Mouse (Mus musculus) bone marrow, adult 2 months (tissue): ENCODE measurements around the gene Enkd1. TPM values are rescaled to one million over a fixed set of nuclear protein-coding genes. Genes with fewer than 3 reads are reported as not detected.

ENCODE experiments used
- H3K27ac ChIP-seq: fragments of 200-500 bp; 2 replicates; pipeline ENCODE4 v1.5.1; 2012; ENCODE audit warnings: low read depth, mild to moderate bottlenecking, control low read depth, inconsistent platforms, low read length; ENCODE audit not compliant: control insufficient read depth, poor library complexity, insufficient read depth
- H3K4me1 ChIP-seq: fragments of 200-500 bp; 2 replicates; pipeline ENCODE4 v1.6.1; 2011; ENCODE audit warnings: low read length; ENCODE audit not compliant: control insufficient read depth, insufficient read depth
- H3K4me3 ChIP-seq: fragments of 200-500 bp; replicated peaks from 2 replicates; pipeline ENCODE3; 2011; ENCODE audit warnings: mild to moderate bottlenecking, low read depth, low read length, control low read depth; ENCODE audit not compliant: control insufficient read depth
- CTCF ChIP-seq: fragments of 200-500 bp; IDR thresholded peaks from 2 replicates; pipeline ENCODE4 v1.5.1; 2011; ENCODE audit warnings: low read length, control low read depth; ENCODE audit not compliant: control insufficient read depth, insufficient read depth
- POLR2A ChIP-seq: fragments of 200-500 bp; IDR thresholded peaks from 2 replicates; pipeline ENCODE4 v1.6.1; 2011; ENCODE audit warnings: low read depth, mild to moderate bottlenecking, control low read depth, low read length, borderline replicate concordance; ENCODE audit not compliant: control insufficient read depth
- WGBS: fragments of 180-500 bp; shearing (Covaris S2); methylation state at CpG from one replicate; pipeline ENCODE4 v1.1.7; 2018; 5-methylcytosine and 5-hydroxymethylcytosine counted together
- polyA plus RNA-seq: library from polyadenylated mRNA; stranded (reverse); fragments of >200 nt; gene quantifications from 2 replicates; pipeline ENCODE4 v1.2.4, GENCODE M21; 2011; ENCODE audit warnings: low replicate concordance; ENCODE audit not compliant: missing spikeins, insufficient read depth, insufficient read length

Enkd1 gene
- polyA plus RNA-seq, 1 experiment, result 18.9 TPM

DNA sequence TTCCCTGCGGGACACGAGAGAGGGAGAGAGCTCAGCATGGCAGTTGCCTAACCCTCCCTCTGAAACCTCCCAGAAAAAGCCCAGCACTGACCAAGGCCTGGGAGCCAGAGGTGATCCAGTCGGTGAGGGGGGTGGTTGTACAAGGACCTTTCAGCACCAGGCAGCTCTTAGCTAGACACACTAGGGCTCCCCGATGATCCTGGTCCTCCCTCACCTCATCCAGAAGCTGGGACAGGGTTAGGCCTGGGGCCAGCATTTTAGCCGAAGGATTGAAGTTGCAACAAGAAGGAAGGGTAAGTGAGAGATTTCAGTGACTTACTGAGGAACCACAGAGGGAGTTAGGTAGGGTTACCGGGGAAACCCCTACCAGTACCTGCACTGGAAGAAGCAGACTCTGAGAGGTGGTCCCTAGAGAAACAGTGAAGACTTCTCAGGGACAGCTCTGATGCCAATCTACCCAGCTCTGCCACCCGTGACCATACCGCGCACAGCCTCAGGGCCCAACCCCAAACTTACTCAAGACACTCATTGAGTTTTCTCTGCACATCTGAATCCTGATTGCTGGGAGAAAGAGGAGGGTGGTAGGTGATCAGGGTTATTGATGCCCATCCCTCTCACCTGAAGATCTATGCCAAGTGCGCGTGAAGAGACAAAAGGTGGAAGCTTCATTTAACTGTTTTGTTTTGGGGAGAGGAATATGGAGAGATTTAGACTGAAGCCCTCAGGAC lies 8.4 kb downstream of the Enkd1 start:
- peaks cover 1% of the 10 kb centered on the region; the same call in 1 of the 2 replicates for H3K4me1 ChIP-seq
- WGBS, result 86% methylated on average over 11 of the region's 11 CpGs
- TF ChIP-seq POLR2A, result no peak
- no peak for TF ChIP-seq CTCF
- H3K27ac ChIP-seq, result no peak overlapping the region
- no peak overlapping the region for H3K4me3 ChIP-seq

DNA sequence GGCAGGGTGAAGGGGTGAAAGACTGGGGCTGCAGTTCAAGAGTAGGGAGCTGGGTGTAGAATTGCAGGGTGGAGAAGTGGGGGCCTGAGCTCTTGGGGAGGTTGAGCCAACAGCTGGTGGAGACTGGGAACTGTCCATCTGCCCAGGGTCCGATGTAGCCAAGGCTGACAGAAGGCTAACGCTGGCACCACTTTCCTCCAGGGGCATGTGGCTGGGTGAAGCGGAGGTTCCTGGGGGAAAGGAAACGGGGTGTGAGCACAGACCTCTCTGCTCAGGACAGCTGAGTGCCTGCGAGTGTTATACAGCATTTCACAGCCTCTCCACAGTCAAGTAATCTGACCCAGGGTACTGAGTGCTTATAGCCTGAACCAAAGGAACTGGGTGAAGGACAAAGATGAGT lies 9.3 kb downstream of the Enkd1 start:
- no peak for TF ChIP-seq POLR2A
- no peak for TF ChIP-seq CTCF
- Histone ChIP-seq H3K4me3 (no peak overlapping the region), H3K4me1 (peaks cover 1% of the 10 kb centered on the region; the same call in 1 of the 2 replicates), H3K27ac (no peak overlapping the region)
- WGBS, result 88% methylated on average over 5 of the region's 5 CpGs

DNA sequence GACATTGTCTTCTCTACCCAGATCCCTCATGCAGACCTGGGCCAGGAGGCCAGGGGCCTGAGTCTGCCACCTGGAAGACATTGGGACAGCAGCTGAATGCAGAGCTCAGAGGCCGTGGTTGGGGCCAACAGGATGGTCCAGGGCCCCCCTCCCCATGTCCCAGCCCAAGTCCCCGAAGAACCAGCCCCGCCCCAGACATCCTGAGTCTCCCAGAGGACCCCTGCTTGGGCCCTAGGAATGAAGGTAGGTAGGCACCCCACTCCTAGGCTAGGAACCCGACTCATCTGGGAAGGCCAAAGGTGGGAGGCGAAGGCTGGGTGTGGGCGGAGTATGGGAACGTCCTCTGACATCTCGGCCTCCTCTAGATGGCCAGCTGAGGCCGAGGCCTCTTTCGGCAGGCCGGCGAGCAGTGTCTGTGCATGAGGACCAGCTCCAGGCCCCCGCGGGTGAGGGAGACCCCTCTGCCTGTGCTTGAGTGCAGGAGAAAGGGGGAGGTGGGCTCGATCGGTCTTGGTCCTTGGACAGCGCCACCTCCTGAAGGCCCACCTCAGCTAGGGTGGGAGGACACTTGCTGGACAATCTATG lies 10.7 kb downstream of the Enkd1 start:
- H3K4me3 ChIP-seq, result no peak overlapping the region
- no peak overlapping the region for H3K27ac ChIP-seq
- TF ChIP-seq POLR2A (no peak), CTCF (no peak)
- 89% methylated on average over 17 of the region's 17 CpGs for WGBS
- peaks cover 1% of the 10 kb centered on the region; the same call in 1 of the 2 replicates for H3K4me1 ChIP-seq

DNA sequence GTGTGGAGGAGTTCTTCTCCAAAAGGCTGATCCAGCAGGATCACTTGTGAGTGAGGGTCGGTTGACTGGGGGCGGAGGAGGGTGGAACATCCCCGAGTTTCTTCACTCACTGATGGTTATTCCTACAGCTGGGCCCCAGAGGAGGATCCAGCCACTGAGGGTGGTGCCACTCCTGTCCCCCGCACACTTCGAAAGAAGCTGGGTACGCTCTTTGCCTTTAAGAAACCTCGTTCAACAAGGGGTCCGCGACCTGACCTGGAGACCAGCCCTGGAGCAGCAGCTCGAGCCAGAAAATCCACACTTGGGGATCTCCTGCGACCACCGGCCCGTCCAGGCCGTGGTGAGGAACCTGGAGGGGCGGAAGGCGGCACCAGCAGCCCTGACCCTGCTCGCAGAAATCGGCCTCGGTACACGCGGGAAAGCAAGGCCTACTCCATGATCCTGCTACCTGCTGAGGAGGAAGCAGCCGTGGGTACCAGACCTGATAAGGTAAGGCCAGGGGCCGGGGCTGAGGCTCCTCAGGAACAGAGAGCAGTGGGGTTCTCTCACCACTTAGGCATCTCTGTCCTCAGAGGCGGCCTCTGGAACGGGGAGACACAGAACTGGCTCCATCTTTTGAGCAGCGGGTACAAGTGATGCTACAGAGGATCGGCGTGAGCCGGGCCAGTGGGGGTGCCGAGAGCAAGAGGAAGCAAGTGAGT lies 12.8 kb downstream of the Enkd1 start:
- TF ChIP-seq POLR2A, result no peak
- TF ChIP-seq CTCF, result no peak
- 85% methylated on average over 30 of the region's 30 CpGs for whole genome bisulfite sequencing
- H3K27ac ChIP-seq, result no peak overlapping the region
- no peak overlapping the region for H3K4me3 ChIP-seq
- H3K4me1 ChIP-seq, result no peaks in the 10 kb centered on the region

DNA sequence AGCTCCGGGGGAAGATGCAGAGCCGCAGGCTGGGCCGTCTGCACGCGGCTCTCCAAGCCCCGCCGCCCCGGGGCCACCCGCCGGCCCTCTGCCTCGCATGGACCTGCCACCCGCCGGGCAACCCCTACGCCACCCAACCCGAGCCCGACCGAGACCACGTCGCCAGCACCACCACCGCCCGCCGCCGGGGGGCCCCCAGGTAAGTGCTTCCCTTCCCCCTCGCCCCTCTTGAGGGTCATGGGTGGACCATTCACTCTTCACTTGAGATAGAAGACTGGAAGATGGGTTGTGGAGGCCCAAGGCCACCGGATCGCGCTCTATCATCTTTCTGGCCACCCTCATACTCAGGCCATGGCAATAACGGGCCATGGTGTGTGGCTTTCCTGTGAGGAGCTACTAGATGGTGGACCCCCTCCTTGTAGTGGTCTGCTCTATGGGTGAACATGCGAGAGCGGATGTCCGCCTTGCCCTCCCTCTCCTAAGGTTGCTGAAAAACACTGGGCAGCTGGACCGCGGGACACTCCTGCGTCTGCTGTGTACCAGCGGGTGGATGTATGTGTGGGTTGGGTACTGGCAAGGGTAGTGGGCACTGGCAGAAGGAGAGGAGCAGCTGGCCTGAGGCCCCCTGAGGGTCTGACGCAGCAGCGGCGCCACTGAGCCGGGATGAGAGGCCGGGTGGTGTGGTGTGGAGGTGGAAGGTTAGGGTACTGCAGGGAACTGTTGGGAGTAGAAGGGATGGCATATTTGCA lies 13.8 kb downstream of the Enkd1 start:
- TF ChIP-seq CTCF, result no peak
- TF ChIP-seq POLR2A, result no peak
- no peak overlapping the region for H3K4me3 ChIP-seq

DNA sequence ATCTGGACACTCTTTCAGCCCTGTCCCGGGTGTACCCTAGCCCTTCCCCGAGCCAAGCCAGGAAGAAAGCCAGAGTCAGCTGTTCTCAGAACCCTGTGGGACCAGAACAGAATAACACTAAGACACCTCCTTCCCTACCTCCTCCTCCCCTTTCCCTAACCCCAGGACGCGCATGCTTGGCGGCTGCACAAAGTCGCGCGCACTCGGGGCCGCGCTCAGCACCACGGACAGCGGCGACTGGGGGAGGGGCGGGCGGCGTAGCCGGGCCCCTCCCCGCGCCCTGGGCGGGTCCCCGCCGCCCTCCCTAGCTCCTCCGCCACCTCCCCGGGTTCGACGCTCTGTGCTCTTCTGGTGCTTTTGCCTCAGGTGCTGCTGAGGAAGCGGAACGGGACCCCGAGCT lies 14.4 kb downstream of the Enkd1 start:
- no peak for TF ChIP-seq CTCF
- TF ChIP-seq POLR2A, result no peak
- no peak overlapping the region for H3K4me3 ChIP-seq
- WGBS, result 88% methylated on average over 29 of the region's 30 CpGs
- no peaks in the 10 kb centered on the region for H3K4me1 ChIP-seq
- no peak overlapping the region for H3K27ac ChIP-seq

More for the DNA sequence above, 13.8 kb downstream of the Enkd1 start:
- WGBS, result 92% methylated on average over 40 of the region's 40 CpGs
- H3K27ac ChIP-seq, result no peak overlapping the region
- no peaks in the 10 kb centered on the region for H3K4me1 ChIP-seq

DNA sequence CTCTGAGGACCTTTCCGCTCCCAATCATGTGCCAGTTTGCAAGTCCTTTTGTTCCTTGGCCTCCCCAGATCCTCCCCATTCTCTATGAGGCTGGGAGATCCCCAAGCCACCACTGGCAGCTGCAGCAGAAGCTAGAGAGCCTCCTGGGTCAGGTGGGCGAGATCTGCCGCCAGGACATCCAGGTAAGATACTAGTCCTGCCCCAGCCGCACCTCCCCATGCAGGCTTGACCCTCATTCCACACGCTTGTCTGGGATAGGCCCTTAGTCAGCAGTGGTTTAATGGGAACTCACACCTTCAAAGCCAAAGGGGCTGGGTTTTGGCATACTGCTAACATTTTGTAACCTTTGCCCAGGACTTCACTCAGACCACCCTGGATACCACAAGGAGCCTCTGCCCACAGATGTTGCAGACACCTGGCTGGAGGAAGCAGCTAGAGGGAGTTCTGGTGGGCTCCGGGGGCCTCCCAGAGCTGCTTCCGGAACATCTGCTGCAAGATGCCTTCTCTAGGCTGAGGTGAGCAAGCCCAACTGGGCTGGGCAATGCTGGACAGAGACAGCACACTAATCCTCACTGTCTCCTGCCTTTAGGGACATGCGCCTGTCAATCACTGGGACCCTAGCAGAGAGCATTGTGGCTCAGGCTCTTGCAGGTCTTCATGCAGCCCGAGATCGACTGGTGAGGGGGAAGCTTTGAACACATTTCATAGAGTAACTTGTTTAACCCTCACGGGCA lies 15.4 kb downstream of the Enkd1 start:
- no peak overlapping the region for H3K4me3 ChIP-seq
- 83% methylated on average over 11 of the region's 11 CpGs for WGBS
- H3K27ac ChIP-seq, result no peak overlapping the region
- H3K4me1 ChIP-seq, result no peaks in the 10 kb centered on the region
- TF ChIP-seq CTCF, result no peak
- no peak for TF ChIP-seq POLR2A
